Mouse (Mus musculus) liver, embryonic 14.5 days (tissue): ENCODE data around the gene Dclk3.

ENCODE experiments used
- CTCF ChIP-seq: IDR thresholded peaks from 2 replicates; pipeline ENCODE4 v1.5.1; 2016; ENCODE audit warnings: antibody characterized with exemption, low read depth, control low read depth
- EP300 ChIP-seq: IDR thresholded peaks from 2 replicates; pipeline ENCODE4 v1.6.1; 2016; ENCODE audit warnings: antibody characterized with exemption, low read depth

DNA sequence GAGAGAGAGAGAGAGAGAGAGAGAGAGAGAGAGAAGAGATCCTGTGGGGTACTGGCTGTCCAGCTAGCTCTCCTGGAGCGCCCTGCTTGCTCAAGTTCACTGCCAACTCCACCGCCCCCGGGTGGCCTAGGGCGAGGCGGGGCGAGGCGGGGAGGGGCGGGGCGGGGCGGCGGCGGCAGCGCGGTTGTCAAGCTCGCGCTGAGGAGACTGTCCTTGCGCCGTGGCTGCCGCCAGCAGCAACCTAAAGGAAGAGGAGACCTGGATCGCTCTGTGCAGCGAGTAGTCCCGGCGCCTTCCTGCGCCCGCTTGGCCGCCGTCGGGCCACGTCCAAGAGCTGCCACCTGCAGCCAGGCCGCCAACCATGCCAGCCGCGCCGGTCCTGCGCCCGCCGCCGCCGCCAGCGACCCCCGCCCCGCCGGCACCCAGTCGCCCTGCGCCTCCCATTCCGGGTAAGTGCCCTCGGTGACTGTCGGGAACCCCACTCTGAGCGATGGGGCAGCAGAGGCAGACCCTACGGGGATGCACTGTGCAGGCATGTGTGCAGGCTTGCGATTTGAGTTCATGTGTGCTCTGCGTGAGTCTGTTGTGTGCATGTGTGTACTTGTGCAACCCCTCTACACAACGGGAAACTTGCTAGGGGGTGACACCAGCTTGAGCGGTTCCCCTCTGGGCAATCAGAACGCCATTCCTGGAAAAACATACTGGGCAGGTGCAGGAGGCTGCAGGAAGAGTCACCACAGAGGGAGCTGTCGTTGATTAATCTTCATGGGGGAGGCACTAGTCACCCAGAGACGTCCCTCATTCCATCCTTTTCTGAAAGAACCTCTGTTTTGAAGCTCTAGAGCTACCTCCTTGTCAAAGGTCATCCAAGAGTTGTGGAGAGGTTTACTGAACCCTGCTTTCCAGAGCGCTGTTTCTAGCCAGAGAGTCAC is at the start of gene Dclk3:
- no peak for TF ChIP-seq CTCF
- TF ChIP-seq EP300 = no peak
